Mouse (Mus musculus) E14TG2a.4 (cell line): ENCODE measurements around the gene Nkain4.

Experiments
- H3K27me3 ChIP-seq: 2 replicates; pipeline ENCODE4 v1.6.1; 2014; ENCODE audit warnings: low read length, control low read depth; ENCODE audit not compliant: insufficient read depth
- H3K36me3 ChIP-seq: 2 replicates; pipeline ENCODE4 v1.6.1; 2014; ENCODE audit warnings: low read length, control low read depth; ENCODE audit not compliant: insufficient read depth
- H3K4me1 ChIP-seq: replicated peaks from 2 replicates; pipeline ENCODE4 v1.6.1; 2014; ENCODE audit warnings: low read depth, low read length, control low read depth
- H3K4me3 ChIP-seq: replicated peaks from 2 replicates; pipeline ENCODE4 v1.5.1; 2014; ENCODE audit warnings: mild to moderate bottlenecking, low read length
- H3K9me3 ChIP-seq: 2 replicates; pipeline ENCODE4 v1.6.1; 2014; ENCODE audit warnings: low read length, control low read depth
- CTCF ChIP-seq: conservative IDR thresholded peaks from 2 replicates; pipeline ENCODE4 v1.5.1; 2014; ENCODE audit warnings: low read length
- NANOG ChIP-seq: IDR thresholded peaks from 2 replicates; pipeline ENCODE4 v1.6.1; 2014; ENCODE audit warnings: borderline replicate concordance, low read length, mixed read lengths
- POU5F1 ChIP-seq: IDR thresholded peaks from 2 replicates; pipeline ENCODE4 v1.6.1; 2014; ENCODE audit warnings: low read length, borderline replicate concordance

The Nkain4 gene

GRCm38 (mm10) chr2:180954061-180955047, at the start of gene Nkain4:
Nkain4 (minus strand) TSS chr2:180954699.
- Histone ChIP-seq H3K27me3 (peaks cover 18% of the 10 kb centered on the region), H3K9me3 (no peaks in the 10 kb centered on the region), H3K36me3 (no peaks in the 10 kb centered on the region), H3K4me1 (peaks cover 59% of the 10 kb centered on the region), H3K4me3 (peak within 1 kb of the TSS; percentile 82)
- TF ChIP-seq NANOG: no peak
- no peak for TF ChIP-seq POU5F1
- no peak for TF ChIP-seq CTCF

GRCm38 (mm10) chr2:180996905-180997304, 42.4 kb upstream of the Nkain4 start:
- H3K27me3 ChIP-seq: no peaks in the 10 kb centered on the region
- TF ChIP-seq NANOG: no peak
- no peak for TF ChIP-seq CTCF
- no peak for TF ChIP-seq POU5F1
- H3K36me3 ChIP-seq: no peaks in the 10 kb centered on the region

GRCm38 (mm10) chr2:180996436-180996835, 41.9 kb upstream of the Nkain4 start:
- Histone ChIP-seq H3K4me1 (0 out of 2 replicates have a peak, but pooled peaks cover 2% of the 10 kb centered on the region), H3K9me3 (no peaks in the 10 kb centered on the region), H3K4me3 (no peak overlapping the region), H3K36me3 (no peaks in the 10 kb centered on the region), H3K27me3 (no peaks in the 10 kb centered on the region)
- TF ChIP-seq POU5F1 (no peak), NANOG (no peak), CTCF (peak; percentile 66)

More at GRCm38 (mm10) chr2:180996905-180997304, 42.4 kb upstream of the Nkain4 start:
- Histone ChIP-seq H3K9me3 (no peaks in the 10 kb centered on the region), H3K4me3 (no peak overlapping the region), H3K4me1 (no peaks in the 10 kb centered on the region)

GRCm38 (mm10) chr2:180995457-180995856, 41.0 kb upstream of the Nkain4 start:
- no peaks in the 10 kb centered on the region for H3K9me3 ChIP-seq
- no peaks in the 10 kb centered on the region for H3K36me3 ChIP-seq
- TF ChIP-seq POU5F1 (no peak), NANOG (no peak), CTCF (no peak)
- H3K4me1 ChIP-seq: 0 out of 2 replicates have a peak, but pooled peaks cover 2% of the 10 kb centered on the region
- no peaks in the 10 kb centered on the region for H3K27me3 ChIP-seq
- H3K4me3 ChIP-seq: no peak overlapping the region

- no peaks in the 10 kb centered on the region for H3K27me3 ChIP-seq
- TF ChIP-seq CTCF (no peak), POU5F1 (no peak), NANOG (no peak)
- no peaks in the 10 kb centered on the region for H3K9me3 ChIP-seq
- no peaks in the 10 kb centered on the region for H3K36me3 ChIP-seq
- 0 out of 2 replicates have a peak, but pooled peaks cover 2% of the 10 kb centered on the region for H3K4me1 ChIP-seq
- no peak overlapping the region for H3K4me3 ChIP-seq
Measured at GRCm38 (mm10) chr2:180994360-180994759, 39.9 kb upstream of the Nkain4 start.

GRCm38 (mm10) chr2:180990347-180990746, 35.8 kb upstream of the Nkain4 start:
- Histone ChIP-seq H3K4me1 (peaks cover 28% of the 10 kb centered on the region), H3K36me3 (no peaks in the 10 kb centered on the region), H3K4me3 (no peak overlapping the region), H3K27me3 (no peaks in the 10 kb centered on the region), H3K9me3 (no peaks in the 10 kb centered on the region)
- TF ChIP-seq POU5F1: no peak
- no peak for TF ChIP-seq NANOG

GRCm38 (mm10) chr2:180988948-180989347, 34.4 kb upstream of the Nkain4 start:
- Histone ChIP-seq H3K27me3 (no peaks in the 10 kb centered on the region), H3K36me3 (0 out of 2 replicates have a peak, but pooled peaks cover under 1% of the 10 kb centered on the region), H3K4me1 (peaks cover 32% of the 10 kb centered on the region), H3K9me3 (no peaks in the 10 kb centered on the region), H3K4me3 (no peak overlapping the region)
- TF ChIP-seq NANOG: no peak
- TF ChIP-seq CTCF: no peak
- no peak for TF ChIP-seq POU5F1

GRCm38 (mm10) chr2:180988347-180988913, 33.9 kb upstream of the Nkain4 start:
- H3K4me1 ChIP-seq: peaks cover 32% of the 10 kb centered on the region
- peaks cover 6% of the 10 kb centered on the region; the same call in 1 of the 2 replicates for H3K36me3 ChIP-seq
- no peaks in the 10 kb centered on the region for H3K27me3 ChIP-seq
- TF ChIP-seq POU5F1: no peak
- TF ChIP-seq CTCF: no peak
- TF ChIP-seq NANOG: no peak
- no peaks in the 10 kb centered on the region for H3K9me3 ChIP-seq
- H3K4me3 ChIP-seq: no peak overlapping the region
